Mouse (Mus musculus) heart, embryonic 11.5 days (tissue): Measurements from ENCODE around the gene Mapk1. TPM values are rescaled to one million over a fixed set of nuclear protein-coding genes. Genes with fewer than 3 reads are reported as not detected.

Experiments
- polyA plus RNA-seq: library from polyadenylated mRNA; unstranded; fragments of >200 nt; fragmentation: Nextera tagmentation; extraction: Ambion mirVana; gene quantifications from 2 replicates; pipeline ENCODE4 v1.2.1, GENCODE M21; 2014

The Mapk1 gene
- polyA plus RNA-seq, 1 experiment from 2014 or later = 146 TPM

Other genes with a start within 250 kb of the Mapk1 start
- 0.17 TPM in 1 of 2 replicates, not detected in the other for gene Spag6l, start 153.9 kb upstream of the Mapk1 start, polyA plus RNA-seq
- gene Igll1, start 119.4 kb upstream of the Mapk1 start, polyA plus RNA-seq = not detected in 2 replicates
- gene Top3b, start 112.6 kb upstream of the Mapk1 start, polyA plus RNA-seq = 36.7 and 45.0 TPM in 2 replicates
- gene Vpreb1, start 112.5 kb upstream of the Mapk1 start, polyA plus RNA-seq = 1.4 and 1.6 TPM in 2 replicates
- 14.6 and 25.5 TPM in 2 replicates for gene Ppm1f, start 86.9 kb upstream of the Mapk1 start, polyA plus RNA-seq
- gene Ypel1, start 86.3 kb downstream of the Mapk1 start, polyA plus RNA-seq = 20.1 and 20.4 TPM in 2 replicates
- 104 and 108 TPM in 2 replicates for gene Ppil2, start 127.9 kb downstream of the Mapk1 start, polyA plus RNA-seq
- gene 2610318N02Rik, start 141.8 kb downstream of the Mapk1 start, polyA plus RNA-seq = 37.0 and 41.5 TPM in 2 replicates
- gene Sdf2l1, start 149.0 kb downstream of the Mapk1 start, polyA plus RNA-seq = 61.9 and 63.6 TPM in 2 replicates
- 4.6 and 5.8 TPM in 2 replicates for gene Ydjc, start 161.2 kb downstream of the Mapk1 start, polyA plus RNA-seq
- gene Ccdc116, start 163.8 kb downstream of the Mapk1 start, polyA plus RNA-seq = 0.07 TPM in 1 of 2 replicates, not detected in the other
- 313 and 328 TPM in 2 replicates for gene Ube2l3, start 219.3 kb downstream of the Mapk1 start, polyA plus RNA-seq
- 0.04 and 0.34 TPM in 2 replicates for gene Rimbp3, start 225.2 kb downstream of the Mapk1 start, polyA plus RNA-seq